Mouse (Mus musculus): ENCODE results near the gene Helz. TPM values are rescaled to one million over a fixed set of nuclear protein-coding genes. Genes with fewer than 3 reads are reported as not detected.
"Not testable (repeated sequence)": the region's sequence is repeated elsewhere in the genome, so short reads cannot be mapped to it uniquely, and the experiment has no call there.

Helz gene
- polyA plus RNA-seq, 1 experiment from 2014 or later, result 19.7 TPM

DNA sequence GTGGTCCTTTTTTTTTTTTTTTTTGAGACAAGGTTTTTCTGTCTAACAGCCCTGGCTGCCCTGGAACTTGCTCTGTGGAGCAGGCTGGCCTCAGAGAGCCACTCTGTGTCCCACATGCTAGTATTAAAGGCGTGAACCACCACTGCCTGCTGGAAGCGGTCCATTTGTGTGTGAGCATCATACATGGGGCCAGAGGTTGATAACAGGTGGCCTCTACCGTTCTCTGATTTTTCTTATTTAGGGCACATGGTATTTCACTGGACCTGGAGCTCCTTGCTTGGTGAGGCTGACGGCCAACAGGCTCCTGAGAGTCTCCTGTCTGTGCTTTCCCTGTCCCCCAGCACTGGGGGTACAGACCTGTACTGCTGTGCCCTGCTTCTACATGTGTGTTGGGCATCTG is 33.1 kb downstream of the Helz start:
- no peak for ATAC-seq (ENCODE audit: insufficient number of reproducible peaks, insufficient read depth, low FRiP score, low TSS enrichment)
- Histone ChIP-seq H3K4me2 (replicated peaks) (no peak overlapping the region), H3K9ac (no peak overlapping the region), H3K9me3 (no peaks in the 10 kb centered on the region), H3K27ac (no peak overlapping the region), H3K4me1 (peaks cover 17% of the 10 kb centered on the region; the same call in 1 of the 2 replicates), H3K36me3 (peaks cover 29% of the 10 kb centered on the region), H3K4me3 (no peak overlapping the region), H3K27me3 (no peaks in the 10 kb centered on the region)
- 94% methylated on average over 4 of the region's 4 CpGs for WGBS

DNA sequence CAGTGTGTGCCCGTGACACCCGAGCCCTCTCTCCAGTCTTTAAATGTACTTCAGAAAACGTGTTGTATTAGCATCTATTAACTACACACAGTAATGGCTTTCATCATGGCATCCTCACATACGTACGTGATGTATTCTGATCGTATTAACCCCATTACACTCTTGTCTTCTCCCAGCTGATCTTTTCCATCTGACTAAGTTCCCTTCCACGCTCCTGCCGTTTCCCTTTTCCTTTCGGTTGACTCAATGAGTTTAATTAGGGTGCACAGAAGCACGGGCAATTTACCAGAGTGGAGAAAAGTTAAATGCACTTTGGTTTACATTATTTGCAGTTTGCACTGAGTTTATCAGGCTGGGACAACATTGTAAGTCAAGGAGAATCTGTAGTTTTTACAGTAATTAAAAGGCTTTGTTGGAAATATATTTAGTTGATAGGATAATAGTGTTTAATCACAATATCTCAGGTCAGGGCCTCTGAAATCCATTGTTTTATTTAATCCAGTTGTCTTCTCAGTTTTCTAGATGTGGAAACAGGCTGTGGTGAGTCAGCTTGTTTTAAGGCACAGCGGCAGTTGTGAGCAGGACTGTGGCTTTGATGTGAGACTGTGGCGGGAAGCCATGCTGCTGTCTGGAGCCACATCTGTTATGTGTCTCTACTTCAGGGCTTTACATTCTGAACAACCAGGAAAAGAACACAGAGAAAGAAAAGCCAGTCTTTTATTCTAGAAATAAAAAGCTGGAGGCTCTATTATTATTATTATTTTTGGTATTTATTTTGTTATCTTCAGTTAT is 37.1 kb downstream of the Helz start:
- Histone ChIP-seq H3K4me3 (no peak overlapping the region), H3K4me1 (peaks cover 17% of the 10 kb centered on the region; the same call in 1 of the 2 replicates), H3K4me2 (replicated peaks) (no peak overlapping the region), H3K36me3 (peaks cover 22% of the 10 kb centered on the region; the same call in 1 of the 2 replicates), H3K9me3 (no peaks in the 10 kb centered on the region), H3K27me3 (no peaks in the 10 kb centered on the region), H3K27ac (no peak overlapping the region), H3K9ac (no peak overlapping the region)
- ATAC-seq (ENCODE audit: insufficient number of reproducible peaks, insufficient read depth, low FRiP score, low TSS enrichment), result no peak
- WGBS, result 45% methylated on average over 12 of the region's 12 CpGs

DNA sequence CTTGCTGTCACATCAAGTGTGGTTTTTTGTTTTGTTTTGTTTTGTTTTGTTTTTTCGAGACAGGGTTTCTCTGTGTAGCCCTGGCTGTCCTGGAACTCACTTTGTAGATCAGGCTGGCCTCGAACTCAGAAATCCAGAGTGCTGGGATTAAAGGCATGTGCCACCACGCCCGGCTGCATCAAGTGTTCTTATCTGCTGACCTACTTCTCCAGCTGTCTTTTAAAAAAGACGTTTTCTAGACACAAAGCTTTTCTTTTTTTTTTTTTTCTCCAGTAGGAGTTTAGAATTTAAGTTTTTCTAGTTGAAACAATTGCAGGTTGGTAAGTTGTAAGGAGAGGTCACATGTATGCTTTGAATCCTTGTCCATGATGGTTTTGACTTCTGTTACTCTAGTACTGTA is 38.4 kb downstream of the Helz start:
- H3K4me2 ChIP-seq (replicated peaks); ATAC-seq (ENCODE audit: insufficient number of reproducible peaks, insufficient read depth, low FRiP score, low TSS enrichment); H3K27me3 ChIP-seq; H3K27ac ChIP-seq; H3K9ac ChIP-seq; H3K9me3 ChIP-seq; H3K4me3 ChIP-seq: not testable (repeated sequence)
- 87% methylated on average over 5 of the region's 5 CpGs for WGBS
- peaks cover 17% of the 10 kb centered on the region; the same call in 1 of the 2 replicates for H3K4me1 ChIP-seq
- peaks cover 13% of the 10 kb centered on the region; the same call in 1 of the 2 replicates for H3K36me3 ChIP-seq

DNA sequence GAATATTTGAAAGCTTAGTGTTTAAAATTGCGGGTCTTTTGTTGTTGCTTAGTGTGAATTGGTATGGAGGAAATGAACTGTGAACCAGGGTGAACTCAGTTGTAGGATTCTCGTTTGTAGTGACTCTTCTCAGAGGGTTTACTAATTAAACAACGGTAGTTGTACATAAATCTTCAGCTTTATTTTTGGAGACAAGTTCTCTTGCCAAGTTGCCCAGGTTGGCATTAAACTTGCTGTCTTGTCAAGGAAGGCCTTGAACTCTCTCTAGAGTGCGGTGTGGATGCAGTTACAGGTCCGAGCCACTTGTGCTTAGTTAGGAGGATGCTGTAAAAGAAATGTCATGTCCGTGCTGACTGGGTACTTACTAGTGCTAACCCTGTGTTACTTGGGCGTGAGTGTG is 39.4 kb downstream of the Helz start:
- no peak for ATAC-seq (ENCODE audit: insufficient number of reproducible peaks, insufficient read depth, low FRiP score, low TSS enrichment)
- peaks cover 17% of the 10 kb centered on the region; the same call in 1 of the 2 replicates for H3K4me1 ChIP-seq
- H3K27ac ChIP-seq, result no peak overlapping the region
- 88% methylated on average over 7 of the region's 7 CpGs for WGBS
- H3K36me3 ChIP-seq, result peaks cover 11% of the 10 kb centered on the region; the same call in 1 of the 2 replicates
- H3K4me3 ChIP-seq, result no peak overlapping the region
- H3K9me3 ChIP-seq, result no peaks in the 10 kb centered on the region
- no peaks in the 10 kb centered on the region for H3K27me3 ChIP-seq
- H3K4me2 ChIP-seq (replicated peaks), result no peak overlapping the region
- H3K9ac ChIP-seq, result no peak overlapping the region

DNA sequence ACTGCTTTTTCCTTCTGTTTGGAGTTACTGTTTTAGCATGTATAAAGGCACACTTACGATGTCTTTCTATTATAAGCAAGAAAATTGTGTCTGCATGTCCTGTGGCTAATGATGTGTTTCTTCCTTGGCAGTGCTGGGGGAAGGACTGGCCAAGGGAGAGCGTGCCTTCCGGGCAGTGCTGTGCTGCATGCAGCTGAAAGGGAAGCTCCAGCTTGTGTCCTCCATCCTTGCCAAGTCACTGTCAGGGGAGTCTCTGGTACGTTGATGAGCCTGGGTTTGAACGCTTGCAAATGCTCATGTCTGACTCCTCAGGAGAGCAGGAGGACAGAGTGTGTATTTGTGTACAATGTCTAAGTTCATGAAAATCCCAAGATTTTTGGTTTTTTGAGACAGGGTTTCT is 44.8 kb downstream of the Helz start:
- Histone ChIP-seq H3K27me3 (no peaks in the 10 kb centered on the region), H3K9me3 (no peaks in the 10 kb centered on the region), H3K9ac (no peak overlapping the region), H3K4me3 (no peak overlapping the region), H3K27ac (no peak overlapping the region), H3K36me3 (peaks cover 37% of the 10 kb centered on the region), H3K4me1 (no peaks in the 10 kb centered on the region), H3K4me2 (replicated peaks) (no peak overlapping the region)
- ATAC-seq (ENCODE audit: insufficient number of reproducible peaks, insufficient read depth, low FRiP score, low TSS enrichment), result no peak
- WGBS, result 96% methylated on average over 5 of the region's 5 CpGs

DNA sequence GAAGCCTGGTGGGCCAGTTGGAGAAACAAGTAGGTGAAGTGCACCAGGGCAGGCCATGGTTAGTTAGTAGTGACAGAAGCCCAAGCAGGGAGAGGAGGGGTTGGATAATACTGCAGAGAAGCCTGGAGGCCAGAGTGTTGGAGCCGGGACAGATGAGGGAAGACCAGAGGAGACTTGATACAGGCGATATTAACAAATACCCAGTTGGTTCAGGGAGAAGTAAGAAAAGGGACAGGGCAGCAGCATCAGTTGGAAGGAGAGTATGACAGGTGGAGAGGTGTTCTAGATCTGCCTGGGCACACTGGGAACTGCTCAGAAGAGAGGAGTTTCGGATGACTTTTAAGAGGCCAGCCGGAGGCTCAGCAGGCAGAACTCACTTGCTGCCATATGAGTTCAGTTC is 49.7 kb downstream of the Helz start:
- Histone ChIP-seq H3K4me2 (replicated peaks) (no peak overlapping the region), H3K9me3 (no peaks in the 10 kb centered on the region), H3K4me3 (no peak overlapping the region), H3K27me3 (no peaks in the 10 kb centered on the region), H3K4me1 (no peaks in the 10 kb centered on the region), H3K36me3 (peaks cover 58% of the 10 kb centered on the region), H3K9ac (no peak overlapping the region), H3K27ac (no peak overlapping the region)
- 84% methylated on average over 4 of the region's 4 CpGs for WGBS
- no peak for ATAC-seq (ENCODE audit: insufficient number of reproducible peaks, insufficient read depth, low FRiP score, low TSS enrichment)

DNA sequence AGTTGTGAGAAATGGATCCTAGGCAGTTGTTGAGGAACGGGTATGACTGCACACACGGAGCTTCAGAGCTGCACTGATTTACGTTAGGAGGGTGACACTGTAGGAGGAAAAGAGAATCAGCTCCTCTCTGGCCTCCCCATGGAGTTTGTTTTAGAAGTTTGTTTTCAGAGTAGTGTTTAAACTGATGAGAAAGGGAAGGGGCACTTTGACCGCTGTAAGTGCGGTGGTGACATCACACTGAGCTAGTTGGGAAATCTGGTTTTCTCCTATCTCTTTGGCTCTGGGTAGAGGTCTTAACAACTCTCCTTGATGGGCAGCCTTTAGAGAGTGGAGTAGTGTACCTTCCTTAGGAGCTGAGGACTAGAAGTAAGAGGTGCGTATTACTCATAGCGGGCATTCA is 58.0 kb downstream of the Helz start:
- Histone ChIP-seq H3K4me1 (no peaks in the 10 kb centered on the region), H3K36me3 (peaks cover 30% of the 10 kb centered on the region), H3K4me2 (replicated peaks) (no peak overlapping the region), H3K4me3 (no peak overlapping the region), H3K9me3 (no peaks in the 10 kb centered on the region), H3K9ac (no peak overlapping the region), H3K27me3 (no peaks in the 10 kb centered on the region), H3K27ac (no peak overlapping the region)
- WGBS, result 93% methylated on average over 7 of the region's 7 CpGs
- ATAC-seq (ENCODE audit: insufficient number of reproducible peaks, insufficient read depth, low FRiP score, low TSS enrichment), result no peak

DNA sequence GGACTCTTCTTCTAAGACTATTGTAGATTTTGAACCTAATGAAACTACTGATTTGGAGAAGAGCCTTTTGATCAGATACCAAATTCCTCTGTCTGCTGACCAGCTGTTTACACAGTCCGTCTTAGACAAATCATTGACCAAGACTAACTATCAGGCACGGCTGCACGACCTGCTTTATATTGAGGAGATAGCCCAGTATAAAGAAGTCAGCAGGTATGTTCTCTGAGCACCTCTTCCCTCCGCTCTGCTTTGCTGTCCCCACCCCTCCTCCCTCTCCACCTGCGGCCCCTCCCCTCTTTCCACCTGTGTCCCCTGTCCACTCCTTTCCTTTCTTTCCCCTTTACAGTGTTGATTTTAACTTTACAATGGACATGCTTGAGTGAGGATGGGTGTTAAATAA is 66.2 kb downstream of the Helz start:
- Histone ChIP-seq H3K9me3 (no peaks in the 10 kb centered on the region), H3K9ac (no peak overlapping the region), H3K4me2 (replicated peaks) (no peak overlapping the region), H3K4me3 (no peak overlapping the region), H3K27ac (no peak overlapping the region), H3K36me3 (0 out of 2 replicates have a peak, but pooled peaks cover 23% of the 10 kb centered on the region), H3K27me3 (no peaks in the 10 kb centered on the region), H3K4me1 (no peaks in the 10 kb centered on the region)
- WGBS, result 90% methylated on average over 5 of the region's 5 CpGs
- ATAC-seq (ENCODE audit: insufficient number of reproducible peaks, insufficient read depth, low FRiP score, low TSS enrichment), result no peak

DNA sequence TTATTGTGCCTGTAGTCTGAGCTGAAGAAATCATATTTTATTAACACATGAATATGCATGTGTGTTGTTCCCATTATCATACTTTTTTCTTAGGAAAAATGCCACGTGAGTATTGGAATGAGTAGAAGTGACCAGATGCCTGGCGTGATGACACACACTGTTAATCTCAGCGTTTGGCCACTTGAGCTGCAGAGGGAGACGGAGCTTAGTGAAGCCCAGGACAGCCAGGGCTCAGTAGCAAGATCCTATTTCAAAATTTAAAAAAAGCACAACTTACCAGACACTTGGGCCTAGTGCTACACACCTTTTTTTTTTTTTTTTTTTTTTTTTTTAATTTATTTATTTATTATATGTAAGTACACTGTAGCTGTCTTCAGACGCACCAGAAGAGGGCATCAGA is 68.0 kb downstream of the Helz start:
- H3K4me1 ChIP-seq, result no peaks in the 10 kb centered on the region
- H3K4me2 ChIP-seq (replicated peaks), result no peak overlapping the region
- no peak for ATAC-seq (ENCODE audit: insufficient number of reproducible peaks, insufficient read depth, low FRiP score, low TSS enrichment)
- 92% methylated on average over 4 of the region's 5 CpGs for WGBS
- no peak overlapping the region for H3K4me3 ChIP-seq
- H3K9ac ChIP-seq, result no peak overlapping the region
- peaks cover 38% of the 10 kb centered on the region for H3K36me3 ChIP-seq
- no peak overlapping the region for H3K27ac ChIP-seq
- no peaks in the 10 kb centered on the region for H3K9me3 ChIP-seq
- no peaks in the 10 kb centered on the region for H3K27me3 ChIP-seq

DNA sequence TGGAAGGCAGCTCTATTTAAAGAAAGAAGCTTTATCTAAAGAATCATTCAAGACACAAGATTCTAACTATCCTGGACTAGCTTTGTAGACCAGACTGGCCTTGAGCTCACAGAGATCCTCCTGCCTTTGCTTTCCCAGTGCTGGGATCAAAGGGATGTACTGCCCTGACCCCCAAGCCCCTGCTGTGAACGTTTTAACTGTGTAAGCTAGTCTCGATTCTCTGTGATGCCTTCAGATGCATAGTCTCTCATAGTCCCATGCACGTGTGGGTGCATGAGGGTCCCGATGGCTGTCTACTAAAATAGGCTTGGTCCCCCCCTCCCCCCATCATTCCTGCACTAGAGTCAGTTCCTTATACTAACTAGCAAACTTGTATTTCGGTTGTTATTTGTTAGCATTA is 70.2 kb downstream of the Helz start:
- H3K9ac ChIP-seq, result no peak overlapping the region
- H3K9me3 ChIP-seq, result no peaks in the 10 kb centered on the region
- no peak overlapping the region for H3K4me3 ChIP-seq
- no peaks in the 10 kb centered on the region for H3K27me3 ChIP-seq
- peaks cover 41% of the 10 kb centered on the region for H3K36me3 ChIP-seq
- H3K4me1 ChIP-seq, result no peaks in the 10 kb centered on the region
- WGBS, result 70% methylated on average over 5 of the region's 5 CpGs
- H3K27ac ChIP-seq, result no peak overlapping the region
- no peak for ATAC-seq (ENCODE audit: insufficient number of reproducible peaks, insufficient read depth, low FRiP score, low TSS enrichment)
- H3K4me2 ChIP-seq (replicated peaks), result no peak overlapping the region

DNA sequence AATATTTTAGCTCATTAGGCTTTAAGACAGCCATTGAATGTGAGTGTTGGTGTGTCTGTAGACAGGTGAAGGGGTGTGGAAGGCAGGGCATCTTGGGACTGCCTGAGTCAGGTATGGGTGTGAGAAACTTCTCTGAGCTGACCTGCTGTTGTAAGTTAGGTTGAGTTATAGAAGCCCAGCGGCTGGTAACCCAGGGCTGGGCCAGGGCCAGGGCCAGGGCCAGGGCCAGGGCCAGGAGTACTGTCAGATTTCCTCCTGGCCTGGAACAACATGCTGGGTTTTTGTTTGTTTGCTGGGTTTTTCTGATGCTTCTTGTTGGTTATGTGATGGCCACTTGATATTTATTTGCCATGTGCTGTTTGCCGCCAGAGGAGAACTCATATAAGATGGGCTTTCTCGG is 76.9 kb downstream of the Helz start:
- no peaks in the 10 kb centered on the region for H3K9me3 ChIP-seq
- H3K9ac ChIP-seq, result no peak overlapping the region
- peaks cover 21% of the 10 kb centered on the region for H3K36me3 ChIP-seq
- no peak overlapping the region for H3K27ac ChIP-seq
- no peak overlapping the region for H3K4me3 ChIP-seq
- 92% methylated on average over 3 of the region's 3 CpGs for WGBS
- H3K4me2 ChIP-seq (replicated peaks), result no peak overlapping the region
- H3K27me3 ChIP-seq, result no peaks in the 10 kb centered on the region
- ATAC-seq (ENCODE audit: insufficient number of reproducible peaks, insufficient read depth, low FRiP score, low TSS enrichment), result no peak
- H3K4me1 ChIP-seq, result no peaks in the 10 kb centered on the region

DNA sequence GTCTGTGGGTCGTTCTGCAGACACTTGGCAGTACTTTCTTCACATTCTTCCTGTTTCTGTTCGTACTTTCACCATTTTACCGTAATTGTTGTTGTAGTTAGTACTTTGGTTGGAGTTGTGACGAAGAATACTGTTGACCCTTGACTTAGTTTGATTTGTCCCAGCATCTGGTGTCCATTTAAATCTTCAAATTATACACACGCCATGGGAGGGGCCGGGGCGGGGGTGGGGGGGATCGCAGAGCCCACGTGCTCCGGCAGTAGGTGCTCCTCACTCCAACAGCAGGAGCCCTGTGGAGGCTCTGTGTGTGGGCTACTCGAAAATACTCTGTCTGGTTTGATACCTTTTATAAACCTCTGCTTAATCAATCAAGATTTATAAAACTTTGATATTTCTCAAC is 78.0 kb downstream of the Helz start:
- Histone ChIP-seq H3K9ac (no peak overlapping the region), H3K4me1 (no peaks in the 10 kb centered on the region), H3K9me3 (no peaks in the 10 kb centered on the region), H3K27me3 (no peaks in the 10 kb centered on the region), H3K4me2 (replicated peaks) (no peak overlapping the region), H3K27ac (no peak overlapping the region), H3K36me3 (peaks cover 11% of the 10 kb centered on the region), H3K4me3 (no peak overlapping the region)
- ATAC-seq (ENCODE audit: insufficient number of reproducible peaks, insufficient read depth, low FRiP score, low TSS enrichment), result no peak
- 33% methylated on average over 11 of the region's 11 CpGs for WGBS

Measured in embryonic facial prominence, embryonic 12.5 days (tissue).